Mouse (Mus musculus) liver, embryonic 13.5 days (tissue): Measurements from ENCODE around the gene Amotl1. TPM values are rescaled to one million over a fixed set of nuclear protein-coding genes. Genes with fewer than 3 reads are reported as not detected.
A peak's percentile ranks its signal among the peaks of the same experiment; 100 is the strongest.

Experiments used
- ATAC-seq: fragments of 200-750 bp; cut with Nextera tagmentation; 2 replicates; pipeline ENCODE4 v1.8.0; 2017; ENCODE audit warnings: low read depth, mild to moderate bottlenecking, moderate number of reproducible peaks, moderate library complexity
- DNase-seq: peaks from one replicate; pipeline ENCODE4 v3.0.0; 2022
- H3K27ac ChIP-seq: fragments of 300-500 bp; sonication (generic); 2 replicates; pipeline ENCODE4 v1.5.1; 2015; ENCODE audit warnings: moderate library complexity, mild to moderate bottlenecking, inconsistent platforms
- H3K27me3 ChIP-seq: fragments of 300-500 bp; sonication (generic); 2 replicates; pipeline ENCODE4 v1.6.1; 2015; ENCODE audit warnings: mild to moderate bottlenecking, inconsistent platforms
- H3K36me3 ChIP-seq: fragments of 300-500 bp; sonication (generic); 2 replicates; pipeline ENCODE4 v1.6.1; 2015; ENCODE audit warnings: mild to moderate bottlenecking, inconsistent platforms
- H3K4me1 ChIP-seq: fragments of 300-500 bp; sonication (generic); replicated peaks from 2 replicates; pipeline ENCODE4 v1.6.1; 2015; ENCODE audit warnings: inconsistent platforms
- H3K4me2 ChIP-seq: fragments of 300-500 bp; sonication (generic); 2 replicates; pipeline ENCODE4 v1.6.1; 2015; ENCODE audit warnings: inconsistent platforms, mild to moderate bottlenecking, moderate library complexity
- H3K4me3 ChIP-seq: fragments of 300-500 bp; sonication (generic); replicated peaks from 2 replicates; pipeline ENCODE4 v1.5.1; 2015; ENCODE audit warnings: mild to moderate bottlenecking, inconsistent platforms
- H3K9ac ChIP-seq: fragments of 300-500 bp; sonication (generic); 2 replicates; pipeline ENCODE4 v1.6.1; 2015; ENCODE audit warnings: mild to moderate bottlenecking, inconsistent platforms
- H3K9me3 ChIP-seq: fragments of 300-500 bp; sonication (generic); replicated peaks from 2 replicates; pipeline ENCODE4 v1.6.1; 2016; ENCODE audit warnings: inconsistent platforms
- WGBS: fragments of 180-500 bp; shearing (Covaris S2); methylation state at CpG from one replicate; pipeline ENCODE4 v1.1.7; 2015; ENCODE audit not compliant: insufficient replicate concordance; 5-methylcytosine and 5-hydroxymethylcytosine counted together
- polyA plus RNA-seq: library from polyadenylated mRNA; unstranded; fragments of >200 nt; fragmentation: Nextera tagmentation; extraction: Ambion mirVana; gene quantifications from 2 replicates; pipeline ENCODE4 v1.2.1, GENCODE M21; 2015

The Amotl1 gene
- polyA plus RNA-seq, 1 experiment from 2014 or later, result 1.6 TPM

GRCm38 (mm10) chr9:14620107-14620506 lies 24.7 kb downstream of the Amotl1 start:
- DNase-seq (no peak), ATAC-seq (no peak)
- Histone ChIP-seq H3K4me2 (no peak overlapping the region), H3K4me1 (no peaks in the 10 kb centered on the region), H3K4me3 (no peak overlapping the region), H3K36me3 (no peaks in the 10 kb centered on the region), H3K27me3 (peaks cover 20% of the 10 kb centered on the region), H3K9me3 (no peaks in the 10 kb centered on the region), H3K9ac (no peak overlapping the region), H3K27ac (no peak overlapping the region)
- WGBS, result 43% methylated on average over 5 of the region's 5 CpGs

GRCm38 (mm10) chr9:14614931-14615880 lies 29.6 kb downstream of the Amotl1 start:
- Histone ChIP-seq H3K36me3 (no peaks in the 10 kb centered on the region), H3K9ac (peak overlapping the region; percentile 70), H3K27me3 (peaks cover 51% of the 10 kb centered on the region), H3K4me2 (peak overlapping the region; percentile 56), H3K4me1 (peaks cover 13% of the 10 kb centered on the region; the same call in 1 of the 2 replicates), H3K4me3 (peak overlapping the region; percentile 59), H3K9me3 (no peaks in the 10 kb centered on the region), H3K27ac (peak overlapping the region; percentile 23; the same call in 1 of the 2 replicates)
- WGBS, result 10% methylated on average over 27 of the region's 33 CpGs
- DNase-seq (no peak), ATAC-seq (peak; percentile 73)

GRCm38 (mm10) chr9:14614205-14614930 lies 30.5 kb downstream of the Amotl1 start:
- H3K4me3 ChIP-seq, result peak overlapping the region; percentile 59
- H3K9ac ChIP-seq, result peak overlapping the region; percentile 70
- H3K4me2 ChIP-seq, result peak overlapping the region; percentile 56
- H3K36me3 ChIP-seq, result no peaks in the 10 kb centered on the region
- no peak for DNase-seq
- WGBS, result 2% methylated on average over 50 of the region's 50 CpGs
- H3K4me1 ChIP-seq, result peaks cover 13% of the 10 kb centered on the region; the same call in 1 of the 2 replicates
- peak overlapping the region; percentile 66 for H3K27ac ChIP-seq
- H3K27me3 ChIP-seq, result peaks cover 51% of the 10 kb centered on the region
- no peaks in the 10 kb centered on the region for H3K9me3 ChIP-seq
- peak; percentile 32; the same call in 1 of the 2 replicates for ATAC-seq

- peak overlapping the region; percentile 70 for H3K9ac ChIP-seq
- DNase-seq, result no peak
- 16% methylated on average over 15 of the region's 15 CpGs for WGBS
- peaks cover 51% of the 10 kb centered on the region for H3K27me3 ChIP-seq
- H3K4me3 ChIP-seq, result peak overlapping the region; percentile 59
- no peaks in the 10 kb centered on the region for H3K9me3 ChIP-seq
- H3K4me2 ChIP-seq, result peak overlapping the region; percentile 56
- peak overlapping the region; percentile 66; the same call in 1 of the 2 replicates for H3K27ac ChIP-seq
- H3K36me3 ChIP-seq, result no peaks in the 10 kb centered on the region
- ATAC-seq, result no peak
- H3K4me1 ChIP-seq, result peaks cover 13% of the 10 kb centered on the region; the same call in 1 of the 2 replicates
These were observed 31.3 kb downstream of the Amotl1 start for GRCm38 (mm10) chr9:14613308-14614204.

- Histone ChIP-seq H3K4me2 (peak overlapping the region; percentile 56), H3K4me1 (peaks cover 13% of the 10 kb centered on the region; the same call in 1 of the 2 replicates), H3K4me3 (peak overlapping the region; percentile 59; the same call in 1 of the 2 replicates), H3K36me3 (no peaks in the 10 kb centered on the region), H3K27me3 (peaks cover 51% of the 10 kb centered on the region), H3K9me3 (no peaks in the 10 kb centered on the region), H3K9ac (no peak overlapping the region), H3K27ac (no peak overlapping the region)
- ATAC-seq (no peak), DNase-seq (no peak)
These were observed 32.3 kb downstream of the Amotl1 start for GRCm38 (mm10) chr9:14612588-14612987.

GRCm38 (mm10) chr9:14608521-14608920 lies 36.3 kb downstream of the Amotl1 start:
- peak; percentile 39; the same call in 1 of the 2 replicates for ATAC-seq
- Histone ChIP-seq H3K9ac (no peak overlapping the region), H3K27me3 (peaks cover 14% of the 10 kb centered on the region), H3K9me3 (no peaks in the 10 kb centered on the region), H3K27ac (no peak overlapping the region), H3K4me2 (no peak overlapping the region), H3K4me1 (peaks cover 13% of the 10 kb centered on the region; the same call in 1 of the 2 replicates), H3K4me3 (no peak overlapping the region), H3K36me3 (no peaks in the 10 kb centered on the region)
- no peak for DNase-seq
- WGBS, result 53% methylated on average over 5 of the region's 5 CpGs

GRCm38 (mm10) chr9:14607464-14607863 lies 37.4 kb downstream of the Amotl1 start:
- 0 out of 2 replicates have a peak, but pooled peaks cover 9% of the 10 kb centered on the region for H3K4me1 ChIP-seq
- no peak overlapping the region for H3K4me3 ChIP-seq
- 32% methylated on average over 3 of the region's 3 CpGs for WGBS
- DNase-seq, result no peak
- no peaks in the 10 kb centered on the region for H3K36me3 ChIP-seq
- no peak overlapping the region for H3K4me2 ChIP-seq
- no peaks in the 10 kb centered on the region for H3K9me3 ChIP-seq
- ATAC-seq, result no peak
- H3K27me3 ChIP-seq, result peaks cover 5% of the 10 kb centered on the region; the same call in 1 of the 2 replicates
- no peak overlapping the region for H3K9ac ChIP-seq
- H3K27ac ChIP-seq, result no peak overlapping the region

- Histone ChIP-seq H3K9me3 (no peaks in the 10 kb centered on the region), H3K9ac (no peak overlapping the region), H3K4me3 (no peak overlapping the region), H3K4me1 (no peaks in the 10 kb centered on the region), H3K27ac (no peak overlapping the region), H3K27me3 (no peaks in the 10 kb centered on the region), H3K4me2 (no peak overlapping the region), H3K36me3 (no peaks in the 10 kb centered on the region)
- ATAC-seq, result no peak
- DNase-seq, result no peak
- 46% methylated on average over 4 of the region's 4 CpGs for WGBS
These were observed 38.9 kb downstream of the Amotl1 start for GRCm38 (mm10) chr9:14605992-14606391.

- no peaks in the 10 kb centered on the region for H3K9me3 ChIP-seq
- H3K27me3 ChIP-seq, result no peaks in the 10 kb centered on the region
- no peak overlapping the region for H3K4me2 ChIP-seq
- ATAC-seq (no peak), DNase-seq (no peak)
- H3K4me1 ChIP-seq, result 0 out of 2 replicates have a peak, but pooled peaks cover under 1% of the 10 kb centered on the region
- WGBS, result 37% methylated on average over 3 of the region's 3 CpGs
- no peak overlapping the region for H3K27ac ChIP-seq
- H3K4me3 ChIP-seq, result no peak overlapping the region
- H3K36me3 ChIP-seq, result no peaks in the 10 kb centered on the region
- H3K9ac ChIP-seq, result no peak overlapping the region
These were observed 40.5 kb downstream of the Amotl1 start for GRCm38 (mm10) chr9:14604363-14604762.

GRCm38 (mm10) chr9:14603475-14603874 lies 41.4 kb downstream of the Amotl1 start:
- H3K27ac ChIP-seq, result no peak overlapping the region
- H3K27me3 ChIP-seq, result no peaks in the 10 kb centered on the region
- no peak overlapping the region for H3K4me2 ChIP-seq
- no peak overlapping the region for H3K4me3 ChIP-seq
- 62% methylated on average over 4 of the region's 4 CpGs for WGBS
- 0 out of 2 replicates have a peak, but pooled peaks cover 3% of the 10 kb centered on the region for H3K4me1 ChIP-seq
- DNase-seq (no peak), ATAC-seq (no peak)
- H3K9ac ChIP-seq, result no peak overlapping the region
- no peaks in the 10 kb centered on the region for H3K9me3 ChIP-seq
- no peaks in the 10 kb centered on the region for H3K36me3 ChIP-seq
